Mouse (Mus musculus) C2C12 (cell line): Measurements from ENCODE around the gene Ap2a1.

ENCODE experiments used
- CEBPB ChIP-seq: IDR thresholded peaks from one replicate; pipeline ENCODE4 v1.6.1; 2011; ENCODE audit warnings: low read depth, mild to moderate bottlenecking, control low read depth, moderate library complexity
- CTCF ChIP-seq: IDR thresholded peaks from one replicate; pipeline ENCODE4 v1.5.1; 2011; ENCODE audit not compliant: control insufficient read depth, insufficient read depth, insufficient read length
- FOSL1 ChIP-seq: IDR thresholded peaks from one replicate; pipeline ENCODE4 v1.8.0; 2011; ENCODE audit warnings: mild to moderate bottlenecking, low read length; ENCODE audit not compliant: poor library complexity, insufficient read depth, severe bottlenecking
- MAX ChIP-seq: IDR thresholded peaks from one replicate; pipeline ENCODE4 v1.6.1; 2011; ENCODE audit warnings: mild to moderate bottlenecking, control low read depth
- MYOD1 ChIP-seq: IDR thresholded peaks from one replicate; pipeline ENCODE4 v1.6.1; 2011; ENCODE audit warnings: low read depth; ENCODE audit not compliant: control insufficient read depth, insufficient read length
- MYOG ChIP-seq: IDR thresholded peaks from one replicate; pipeline ENCODE4 v1.6.1; 2011; ENCODE audit not compliant: control insufficient read depth, insufficient read length; ENCODE audit errors: extremely low read depth

DNA sequence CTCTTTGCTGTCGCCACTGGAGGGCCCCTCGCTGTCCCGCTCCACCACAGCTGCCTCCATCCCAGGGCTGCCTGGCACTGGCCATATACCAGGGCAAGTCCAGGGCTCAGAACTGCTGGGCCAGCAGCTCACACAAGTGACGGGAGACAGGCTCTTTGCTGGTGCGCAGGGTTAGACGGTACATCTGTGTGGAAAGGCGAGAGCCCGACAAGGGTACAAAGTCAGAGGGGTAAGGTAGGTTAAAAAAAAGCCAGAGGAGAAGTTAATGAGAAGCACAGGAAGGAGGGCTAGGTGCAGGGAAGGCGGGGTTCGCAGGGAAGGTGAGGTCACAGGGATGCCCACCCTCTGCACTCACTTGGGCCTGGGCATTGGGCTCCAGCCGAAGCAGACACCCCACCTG is 28.7 kb downstream of the Ap2a1 start:
- TF ChIP-seq CTCF (no peak), MAX (no peak), FOSL1 (no peak), MYOD1 (no peak), MYOG (no peak), CEBPB (no peak)
